Mouse (Mus musculus): ENCODE measurements at regions not wholly inside any gene's neighbourhood (a gene's known extent, or its start where the extent isn't known, plus 50 kb on each side); places are given as distances from the start of the nearest gene placed in this dataset.

- no peak overlapping the region for H3K9ac ChIP-seq (ENCODE audit: low read depth, low read length)
- 0 out of 2 replicates have a peak, but pooled peaks cover 3% of the 10 kb centered on the region for H3K9me3 ChIP-seq (ENCODE audit: control insufficient read depth)
- no peak overlapping the region for H3K4me3 ChIP-seq (ENCODE audit: low read depth, low read length)
- H3K4me1 ChIP-seq (replicated peaks; ENCODE audit: control insufficient read depth, insufficient read depth, low read length) = no peaks in the 10 kb centered on the region
- no peaks in the 10 kb centered on the region for H3K36me3 ChIP-seq (ENCODE audit: control insufficient read depth, insufficient read depth)
- H3K27me3 ChIP-seq (replicated peaks; ENCODE audit: control insufficient read depth, insufficient read depth, low read length) = no peaks in the 10 kb centered on the region
- ATAC-seq = no peak
- H3K27ac ChIP-seq (ENCODE audit: low read depth, low read length) = no peak overlapping the region
- WGBS = 34% methylated on average over 8 of the region's 8 CpGs
- TF ChIP-seq CTCF (IDR thresholded peaks at IDR 0.05; ENCODE audit: low read depth) = no peak
- H3K4me2 ChIP-seq (replicated peaks; ENCODE audit: low read depth) = no peak overlapping the region
Measured at GRCm38 (mm10) chr4:142761577-142761976, 451.2 kb downstream of the Prdm2 start.

DNA sequence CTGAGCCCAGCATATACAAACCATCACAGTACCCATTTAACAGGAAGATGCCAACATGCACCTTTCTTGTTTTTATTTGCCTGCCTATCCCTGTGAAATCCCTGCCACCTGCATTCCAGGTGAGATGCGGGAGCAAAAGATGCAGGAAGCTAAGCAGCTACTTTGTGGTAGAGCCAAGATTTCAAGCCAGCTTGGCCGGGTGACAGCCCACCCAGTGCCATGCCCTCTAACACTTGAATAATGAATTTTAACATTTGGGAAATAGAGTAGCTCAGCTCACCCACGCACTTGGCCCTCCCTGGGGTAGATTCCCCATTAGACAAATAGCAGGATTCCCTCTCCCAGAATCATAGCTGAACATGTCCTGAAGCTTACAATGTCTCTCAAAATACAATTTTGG is 454.7 kb downstream of the Prdm2 start:
- no peaks in the 10 kb centered on the region for H3K27me3 ChIP-seq (replicated peaks; ENCODE audit: control insufficient read depth, insufficient read depth, low read length)
- no peak overlapping the region for H3K27ac ChIP-seq (ENCODE audit: low read depth, low read length)
- WGBS = 81% methylated on average over 3 of the region's 3 CpGs

DNA sequence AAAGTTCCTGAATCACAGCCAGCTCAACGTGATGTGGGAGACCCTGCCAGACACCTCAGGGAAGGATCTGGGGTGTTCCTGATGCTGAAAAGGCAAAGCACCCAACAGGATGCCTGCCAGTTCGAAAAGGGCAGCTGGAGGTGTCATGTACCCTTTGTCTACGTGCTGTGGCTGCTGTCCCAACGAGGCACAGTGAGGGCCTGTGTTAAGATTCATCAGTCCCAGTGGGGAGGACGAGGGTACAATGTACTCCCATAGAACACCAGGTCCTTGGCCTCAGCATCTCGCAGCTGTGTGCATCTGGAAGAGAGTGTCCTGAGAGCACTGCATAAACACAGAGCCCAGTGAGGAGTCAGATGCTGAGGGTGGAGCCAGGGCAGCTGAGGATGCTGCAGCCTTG is 456.5 kb downstream of the Prdm2 start:
- Histone ChIP-seq H3K27me3 (replicated peaks; ENCODE audit: control insufficient read depth, insufficient read depth, low read length) (no peaks in the 10 kb centered on the region), H3K4me2 (replicated peaks; ENCODE audit: low read depth) (no peak overlapping the region), H3K36me3 (ENCODE audit: control insufficient read depth, insufficient read depth) (no peaks in the 10 kb centered on the region), H3K4me1 (replicated peaks; ENCODE audit: control insufficient read depth, insufficient read depth, low read length) (no peaks in the 10 kb centered on the region), H3K4me3 (ENCODE audit: low read depth, low read length) (no peak overlapping the region), H3K9ac (ENCODE audit: low read depth, low read length) (no peak overlapping the region), H3K27ac (ENCODE audit: low read depth, low read length) (no peak overlapping the region), H3K9me3 (ENCODE audit: control insufficient read depth) (no peaks in the 10 kb centered on the region)
- 59% methylated on average over 6 of the region's 6 CpGs for WGBS
- ATAC-seq = no peak
- no peak for TF ChIP-seq CTCF (IDR thresholded peaks at IDR 0.05; ENCODE audit: low read depth)

More for the DNA sequence above, 454.7 kb downstream of the Prdm2 start:
- no peaks in the 10 kb centered on the region for H3K9me3 ChIP-seq (ENCODE audit: control insufficient read depth)
- H3K9ac ChIP-seq (ENCODE audit: low read depth, low read length) = no peak overlapping the region
- no peaks in the 10 kb centered on the region for H3K4me1 ChIP-seq (replicated peaks; ENCODE audit: control insufficient read depth, insufficient read depth, low read length)
- TF ChIP-seq CTCF (IDR thresholded peaks at IDR 0.05; ENCODE audit: low read depth) = no peak
- H3K36me3 ChIP-seq (ENCODE audit: control insufficient read depth, insufficient read depth) = no peaks in the 10 kb centered on the region
- no peak overlapping the region for H3K4me3 ChIP-seq (ENCODE audit: low read depth, low read length)
- H3K4me2 ChIP-seq (replicated peaks; ENCODE audit: low read depth) = no peak overlapping the region
- no peak for ATAC-seq

DNA sequence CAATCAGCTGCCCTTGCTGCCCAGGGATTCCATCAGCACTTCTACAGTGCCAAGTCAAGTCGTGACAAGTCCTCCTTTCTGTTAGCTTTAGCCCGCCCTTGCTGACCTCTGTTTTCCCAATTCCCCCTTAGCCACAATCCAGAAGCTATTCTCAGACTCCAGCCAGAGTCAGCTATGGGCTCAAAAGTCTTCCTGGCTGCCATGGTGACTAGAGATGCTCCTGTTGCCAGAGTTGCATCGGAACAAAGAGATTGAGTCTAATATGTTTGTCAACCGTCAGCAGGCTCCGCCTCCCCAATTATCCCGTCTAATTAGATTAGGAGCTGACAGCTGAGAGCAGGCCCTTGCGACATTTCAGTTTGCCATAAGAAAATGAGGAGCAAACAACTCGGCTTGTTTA is 462.9 kb downstream of the Prdm2 start:
- no peak for ATAC-seq
- Histone ChIP-seq H3K9ac (ENCODE audit: low read depth, low read length) (no peak overlapping the region), H3K27me3 (replicated peaks; ENCODE audit: control insufficient read depth, insufficient read depth, low read length) (no peaks in the 10 kb centered on the region), H3K4me2 (replicated peaks; ENCODE audit: low read depth) (no peak overlapping the region), H3K36me3 (ENCODE audit: control insufficient read depth, insufficient read depth) (no peaks in the 10 kb centered on the region), H3K9me3 (ENCODE audit: control insufficient read depth) (no peaks in the 10 kb centered on the region), H3K4me3 (ENCODE audit: low read depth, low read length) (no peak overlapping the region), H3K4me1 (replicated peaks; ENCODE audit: control insufficient read depth, insufficient read depth, low read length) (no peaks in the 10 kb centered on the region), H3K27ac (ENCODE audit: low read depth, low read length) (no peak overlapping the region)
- TF ChIP-seq CTCF (IDR thresholded peaks at IDR 0.05; ENCODE audit: low read depth) = no peak
- 49% methylated on average over 8 of the region's 8 CpGs for WGBS

- no peak overlapping the region for H3K27ac ChIP-seq (ENCODE audit: low read depth, low read length)
- no peak for ATAC-seq
- H3K36me3 ChIP-seq (ENCODE audit: control insufficient read depth, insufficient read depth) = no peaks in the 10 kb centered on the region
- TF ChIP-seq CTCF (IDR thresholded peaks at IDR 0.05; ENCODE audit: low read depth) = no peak
- WGBS = 90% methylated on average over 4 of the region's 4 CpGs
- H3K4me3 ChIP-seq (ENCODE audit: low read depth, low read length) = no peak overlapping the region
- no peak overlapping the region for H3K9ac ChIP-seq (ENCODE audit: low read depth, low read length)
- no peaks in the 10 kb centered on the region for H3K27me3 ChIP-seq (replicated peaks; ENCODE audit: control insufficient read depth, insufficient read depth, low read length)
- H3K4me2 ChIP-seq (replicated peaks; ENCODE audit: low read depth) = no peak overlapping the region
- no peaks in the 10 kb centered on the region for H3K4me1 ChIP-seq (replicated peaks; ENCODE audit: control insufficient read depth, insufficient read depth, low read length)
- no peaks in the 10 kb centered on the region for H3K9me3 ChIP-seq (ENCODE audit: control insufficient read depth)
Measured at GRCm38 (mm10) chr4:142723554-142723907, 484.3 kb upstream of the Kazn start.

- H3K4me1 ChIP-seq (replicated peaks; ENCODE audit: control insufficient read depth, insufficient read depth, low read length) = no peaks in the 10 kb centered on the region
- TF ChIP-seq CTCF (IDR thresholded peaks at IDR 0.05; ENCODE audit: low read depth) = no peak
- no peak overlapping the region for H3K4me2 ChIP-seq (replicated peaks; ENCODE audit: low read depth)
- no peak overlapping the region for H3K4me3 ChIP-seq (ENCODE audit: low read depth, low read length)
- no peaks in the 10 kb centered on the region for H3K27me3 ChIP-seq (replicated peaks; ENCODE audit: control insufficient read depth, insufficient read depth, low read length)
- no peak overlapping the region for H3K27ac ChIP-seq (ENCODE audit: low read depth, low read length)
- H3K9ac ChIP-seq (ENCODE audit: low read depth, low read length) = no peak overlapping the region
- WGBS = 66% methylated on average over 3 of the region's 3 CpGs
- no peak for ATAC-seq
- H3K9me3 ChIP-seq (ENCODE audit: control insufficient read depth) = no peaks in the 10 kb centered on the region
- H3K36me3 ChIP-seq (ENCODE audit: control insufficient read depth, insufficient read depth) = no peaks in the 10 kb centered on the region
Measured at GRCm38 (mm10) chr4:142722845-142723553, 483.8 kb upstream of the Kazn start.

- WGBS = 85% methylated on average over 5 of the region's 5 CpGs
- H3K27ac ChIP-seq (ENCODE audit: low read depth, low read length) = no peak overlapping the region
- TF ChIP-seq CTCF (IDR thresholded peaks at IDR 0.05; ENCODE audit: low read depth) = no peak
- no peak overlapping the region for H3K4me3 ChIP-seq (ENCODE audit: low read depth, low read length)
- no peaks in the 10 kb centered on the region for H3K4me1 ChIP-seq (replicated peaks; ENCODE audit: control insufficient read depth, insufficient read depth, low read length)
- no peak for ATAC-seq
- H3K4me2 ChIP-seq (replicated peaks; ENCODE audit: low read depth) = no peak overlapping the region
- H3K9me3 ChIP-seq (ENCODE audit: control insufficient read depth) = no peaks in the 10 kb centered on the region
- H3K36me3 ChIP-seq (ENCODE audit: control insufficient read depth, insufficient read depth) = no peaks in the 10 kb centered on the region
- H3K9ac ChIP-seq (ENCODE audit: low read depth, low read length) = no peak overlapping the region
- H3K27me3 ChIP-seq (replicated peaks; ENCODE audit: control insufficient read depth, insufficient read depth, low read length) = no peaks in the 10 kb centered on the region
Measured at GRCm38 (mm10) chr4:142701606-142702005, 462.4 kb upstream of the Kazn start.
